Mouse (Mus musculus): ENCODE data around the gene Grap.
A peak's percentile ranks its signal among the peaks of the same experiment; 100 is the strongest.

The Grap gene

GRCm38 (mm10) chr11:61639601-61640177 is 13.4 kb upstream of the Grap start:
- no peak for DNase-seq

- peak in 1 of 2 experiments; percentile 1 for DNase-seq
These were observed 12.5 kb upstream of the Grap start for GRCm38 (mm10) chr11:61640585-61640984.

- no peak for DNase-seq
These were observed 11.0 kb upstream of the Grap start for GRCm38 (mm10) chr11:61642106-61642505.

- no peak for DNase-seq
These were observed 9.7 kb upstream of the Grap start for GRCm38 (mm10) chr11:61643184-61643961.

- peak; percentile 57 to 68 for DNase-seq
These were observed 8.3 kb upstream of the Grap start for GRCm38 (mm10) chr11:61644576-61645326.

- peak in 1 of 2 experiments; percentile 1 for DNase-seq
These were observed 7.7 kb upstream of the Grap start for GRCm38 (mm10) chr11:61645357-61645857.

- DNase-seq = no peak
These were observed 6.5 kb upstream of the Grap start for GRCm38 (mm10) chr11:61646499-61647039.

- peak in 1 of 2 experiments; percentile 3 for DNase-seq
These were observed 5.8 kb upstream of the Grap start for GRCm38 (mm10) chr11:61647110-61647910.

GRCm38 (mm10) chr11:61647956-61648748 is 4.9 kb upstream of the Grap start:
- DNase-seq = peak; percentile 65 to 72

GRCm38 (mm10) chr11:61648749-61649115 is 4.3 kb upstream of the Grap start:
- DNase-seq = no peak

GRCm38 (mm10) chr11:61649163-61649580 is 3.9 kb upstream of the Grap start:
- DNase-seq = no peak

GRCm38 (mm10) chr11:61649626-61650025 is 3.4 kb upstream of the Grap start:
- DNase-seq = no peak

GRCm38 (mm10) chr11:61650470-61651265 is 2.4 kb upstream of the Grap start:
- DNase-seq = no peak

GRCm38 (mm10) chr11:61652216-61652615 is 849 bp upstream of the Grap start:
- DNase-seq = no peak

GRCm38 (mm10) chr11:61653568-61653967 is 503 bp downstream of the Grap start:
- no peak for DNase-seq

- DNase-seq = no peak
These were observed 1.8 kb downstream of the Grap start for GRCm38 (mm10) chr11:61654786-61655311.

GRCm38 (mm10) chr11:61655649-61656048 is 2.6 kb downstream of the Grap start:
- DNase-seq = no peak

GRCm38 (mm10) chr11:61656148-61656850 is 3.2 kb downstream of the Grap start:
- DNase-seq = no peak

GRCm38 (mm10) chr11:61657432-61657831 is 4.4 kb downstream of the Grap start:
- DNase-seq = no peak

Data from cerebellum, postnatal 10 days (tissue).